Mouse (Mus musculus) kidney, postnatal 10 days (tissue): Measurements from ENCODE around the gene Tas2r119.

Experiments used
- DNase-seq: peaks from one replicate; pipeline ENCODE4 v3.0.0; 2021; ENCODE audit warnings: mixed read lengths

Tas2r119 gene

DNA sequence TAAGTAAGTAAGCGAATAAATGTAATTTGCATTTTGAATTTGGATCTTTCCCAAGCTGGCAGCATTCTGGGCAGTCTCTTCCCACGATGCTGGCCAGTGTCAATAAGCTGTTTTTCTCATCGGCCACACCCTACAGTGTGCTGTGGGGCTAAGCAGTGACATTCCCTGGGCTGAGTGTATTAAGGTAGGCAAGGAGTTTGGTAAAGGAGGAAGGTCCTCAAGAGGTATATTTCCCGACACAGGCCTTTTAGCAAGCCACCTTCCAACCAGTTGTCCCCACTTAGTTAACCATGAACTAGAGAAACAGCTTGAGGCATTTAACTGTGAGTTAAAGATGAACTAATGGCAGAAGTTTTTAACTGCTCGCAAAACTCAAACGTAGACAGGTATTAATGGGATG is 49.3 kb downstream of the Tas2r119 start:
- peak; percentile 28 for DNase-seq

DNA sequence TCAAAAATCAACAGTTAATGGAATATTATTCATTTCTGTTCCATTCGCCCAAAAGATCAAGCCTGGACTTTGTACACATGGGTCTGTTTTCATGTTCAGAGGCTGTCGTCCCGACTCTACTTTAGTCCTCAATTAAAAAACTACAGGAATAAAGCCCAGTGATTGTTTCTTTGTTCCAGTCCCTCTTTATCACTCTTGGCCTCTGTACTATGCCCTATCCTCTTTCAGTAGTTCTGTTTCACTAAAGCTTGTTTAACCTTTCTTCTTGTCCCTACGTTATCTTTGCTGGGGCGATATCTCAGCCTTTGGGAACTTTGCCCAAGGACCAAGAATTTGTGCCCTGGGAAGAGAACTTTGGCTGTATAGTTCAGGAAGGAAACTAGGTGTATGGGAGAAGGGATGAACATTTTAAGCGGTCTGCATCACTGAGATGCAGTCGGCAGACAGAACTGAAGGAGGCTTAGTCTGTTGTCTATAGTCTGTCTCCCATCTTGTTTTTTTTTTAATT is 49.9 kb downstream of the Tas2r119 start:
- DNase-seq = no peak
